Mouse (Mus musculus): ENCODE measurements around the gene Gm28048. TPM values are rescaled to one million over a fixed set of nuclear protein-coding genes. Genes with fewer than 3 reads are reported as not detected.

The Gm28048 gene
- polyA plus RNA-seq, 1 experiment from 2014 or later, result 6.9 TPM

DNA sequence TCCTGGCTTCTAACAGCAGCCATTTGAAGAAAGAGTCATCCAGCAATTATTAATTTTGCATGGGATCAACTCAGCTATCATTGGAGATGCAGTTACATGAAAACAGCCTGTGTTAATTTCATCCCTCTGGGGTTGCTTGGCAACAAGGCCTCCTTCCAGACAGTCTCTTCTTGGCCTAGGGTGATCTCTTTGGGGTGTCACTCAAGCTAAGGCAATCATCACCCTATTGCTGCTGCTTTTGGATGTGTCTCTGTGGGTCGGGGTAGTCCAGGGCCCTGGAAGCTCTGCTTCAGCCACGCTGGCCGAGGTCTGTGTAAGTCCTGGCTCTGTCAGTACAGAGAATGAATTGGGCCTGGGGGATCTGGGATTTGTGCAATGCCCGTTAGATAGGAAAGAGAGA lies 106.6 kb downstream of the Gm28048 start:
- 82% methylated on average over 4 of the region's 4 CpGs for whole genome bisulfite sequencing
- H3K27ac ChIP-seq (replicated peaks; ENCODE audit: low read depth, low read length), result no peak overlapping the region
- 0 out of 2 replicates have a peak, but pooled peaks cover 4% of the 10 kb centered on the region for H3K4me1 ChIP-seq (ENCODE audit: control insufficient read depth, insufficient read depth, low read length)
- H3K4me3 ChIP-seq (ENCODE audit: low read depth, low read length), result no peak overlapping the region
- H3K36me3 ChIP-seq (ENCODE audit: control insufficient read depth, insufficient read depth, low read length), result no peaks in the 10 kb centered on the region
- no peak overlapping the region for H3K4me2 ChIP-seq (ENCODE audit: low read depth, severe bottlenecking)
- H3K9me3 ChIP-seq (ENCODE audit: control insufficient read depth, low read length), result no peaks in the 10 kb centered on the region
- ATAC-seq (ENCODE audit: insufficient number of reproducible peaks, low FRiP score, low TSS enrichment, low read depth) (no peak), DNase-seq (ENCODE audit: low spot score) (no peak)
- H3K9ac ChIP-seq (ENCODE audit: low read length), result no peak overlapping the region
- no peaks in the 10 kb centered on the region for H3K27me3 ChIP-seq (ENCODE audit: control insufficient read depth, insufficient read depth, low read length)

DNA sequence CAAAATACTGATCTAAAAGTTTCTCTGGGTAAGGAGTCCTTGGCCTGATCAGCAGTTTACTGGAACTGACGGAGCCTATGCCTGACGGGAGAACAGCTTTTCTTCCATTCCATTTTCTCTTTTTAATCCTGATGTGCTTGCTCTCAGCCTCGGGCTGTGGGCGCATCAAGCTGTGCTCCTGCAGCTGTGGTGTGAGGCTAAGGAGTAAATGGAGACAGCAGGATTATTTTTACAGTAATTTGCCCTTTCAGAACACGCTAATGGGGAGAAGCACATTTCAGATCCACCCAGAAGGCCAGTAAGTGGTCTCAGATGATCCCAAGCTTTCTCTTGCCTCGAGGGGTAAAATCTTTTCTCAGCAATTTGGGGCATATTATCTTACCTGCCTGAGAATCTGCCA lies 107.1 kb downstream of the Gm28048 start:
- H3K27me3 ChIP-seq (ENCODE audit: control insufficient read depth, insufficient read depth, low read length), result no peaks in the 10 kb centered on the region
- no peak overlapping the region for H3K9ac ChIP-seq (ENCODE audit: low read length)
- ATAC-seq (ENCODE audit: insufficient number of reproducible peaks, low FRiP score, low TSS enrichment, low read depth) (no peak), DNase-seq (ENCODE audit: low spot score) (no peak)
- H3K4me3 ChIP-seq (ENCODE audit: low read depth, low read length), result no peak overlapping the region
- no peak overlapping the region for H3K27ac ChIP-seq (replicated peaks; ENCODE audit: low read depth, low read length)
- 77% methylated on average over 6 of the region's 6 CpGs for WGBS
- no peak overlapping the region for H3K4me2 ChIP-seq (ENCODE audit: low read depth, severe bottlenecking)
- H3K4me1 ChIP-seq (ENCODE audit: control insufficient read depth, insufficient read depth, low read length), result 0 out of 2 replicates have a peak, but pooled peaks cover 4% of the 10 kb centered on the region
- H3K9me3 ChIP-seq (ENCODE audit: control insufficient read depth, low read length), result no peaks in the 10 kb centered on the region
- H3K36me3 ChIP-seq (ENCODE audit: control insufficient read depth, insufficient read depth, low read length), result no peaks in the 10 kb centered on the region

DNA sequence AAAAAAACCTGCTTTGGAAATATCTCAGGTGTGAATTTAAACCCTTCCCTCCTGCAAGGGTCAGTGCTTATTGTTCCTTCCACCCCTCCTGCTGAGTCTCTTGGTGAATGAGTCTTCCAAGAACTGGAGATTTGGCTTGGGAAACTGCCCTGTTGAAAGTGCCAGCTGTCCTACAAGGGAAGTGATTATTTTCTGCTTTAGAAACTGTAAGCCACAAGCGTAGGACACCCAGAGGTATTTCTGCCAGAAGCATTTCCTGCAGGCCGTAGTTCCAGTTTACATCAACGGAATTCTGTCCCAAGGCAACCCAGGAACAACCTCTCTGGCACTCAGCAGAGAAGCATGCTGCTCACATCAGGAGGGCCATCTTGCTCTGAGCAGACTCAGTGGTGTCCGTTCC lies 108.5 kb downstream of the Gm28048 start:
- H3K27me3 ChIP-seq (ENCODE audit: control insufficient read depth, insufficient read depth, low read length), result no peaks in the 10 kb centered on the region
- H3K4me1 ChIP-seq (ENCODE audit: control insufficient read depth, insufficient read depth, low read length), result 0 out of 2 replicates have a peak, but pooled peaks cover 4% of the 10 kb centered on the region
- no peak for DNase-seq (ENCODE audit: low spot score)
- no peaks in the 10 kb centered on the region for H3K36me3 ChIP-seq (ENCODE audit: control insufficient read depth, insufficient read depth, low read length)
- H3K27ac ChIP-seq (replicated peaks; ENCODE audit: low read depth, low read length), result no peak overlapping the region
- H3K9me3 ChIP-seq (ENCODE audit: control insufficient read depth, low read length), result no peaks in the 10 kb centered on the region
- no peak overlapping the region for H3K9ac ChIP-seq (ENCODE audit: low read length)
- H3K4me3 ChIP-seq (ENCODE audit: low read depth, low read length), result no peak overlapping the region
- ATAC-seq (ENCODE audit: insufficient number of reproducible peaks, low FRiP score, low TSS enrichment, low read depth), result no peak
- H3K4me2 ChIP-seq (ENCODE audit: low read depth, severe bottlenecking), result no peak overlapping the region
- WGBS, result 70% methylated on average over 4 of the region's 4 CpGs

GRCm38 (mm10) chr11:22872307-22872680 lies 109.6 kb downstream of the Gm28048 start:
- H3K4me2 ChIP-seq (ENCODE audit: low read depth, severe bottlenecking), result no peak overlapping the region
- H3K27ac ChIP-seq (replicated peaks; ENCODE audit: low read depth, low read length), result no peak overlapping the region
- 53% methylated on average over 4 of the region's 4 CpGs for WGBS
- ATAC-seq (ENCODE audit: insufficient number of reproducible peaks, low FRiP score, low TSS enrichment, low read depth) (no peak), DNase-seq (ENCODE audit: low spot score) (no peak)
- no peaks in the 10 kb centered on the region for H3K9me3 ChIP-seq (ENCODE audit: control insufficient read depth, low read length)
- H3K4me3 ChIP-seq (ENCODE audit: low read depth, low read length), result no peak overlapping the region
- H3K9ac ChIP-seq (ENCODE audit: low read length), result no peak overlapping the region
- H3K4me1 ChIP-seq (ENCODE audit: control insufficient read depth, insufficient read depth, low read length), result 0 out of 2 replicates have a peak, but pooled peaks cover 4% of the 10 kb centered on the region
- no peaks in the 10 kb centered on the region for H3K27me3 ChIP-seq (ENCODE audit: control insufficient read depth, insufficient read depth, low read length)
- no peaks in the 10 kb centered on the region for H3K36me3 ChIP-seq (ENCODE audit: control insufficient read depth, insufficient read depth, low read length)

DNA sequence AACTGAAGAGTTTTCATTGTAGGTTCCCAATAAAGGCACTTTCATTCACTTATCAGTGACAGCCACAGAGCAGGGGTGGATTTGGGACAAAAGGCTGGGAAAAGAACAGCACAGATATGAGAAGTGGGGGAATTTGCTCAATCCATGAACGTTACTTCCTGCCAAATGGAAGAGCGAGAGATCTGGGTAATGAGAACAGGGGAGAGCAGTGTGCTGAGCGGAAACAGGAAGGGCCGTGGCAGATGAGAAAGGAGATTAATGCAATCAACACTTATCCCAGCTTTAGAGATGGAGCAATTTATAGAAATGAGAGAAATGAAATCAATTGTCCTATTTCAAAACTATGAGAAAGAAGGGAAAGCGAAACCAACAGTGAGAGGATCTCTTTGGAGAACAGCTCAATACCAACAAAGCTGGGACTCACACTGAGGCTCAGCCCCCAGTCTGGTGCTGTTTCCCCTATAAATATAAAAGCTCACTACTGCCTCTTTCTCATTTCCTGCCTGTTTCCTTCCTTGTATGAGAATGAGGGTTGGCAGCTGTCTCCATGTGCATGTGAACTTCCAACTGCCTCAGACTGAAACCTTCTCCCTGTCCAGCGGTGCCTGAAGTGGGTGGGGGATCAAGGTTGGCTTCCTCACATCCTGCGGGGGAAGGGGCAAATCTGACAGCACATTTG lies 110.1 kb downstream of the Gm28048 start:
- H3K4me2 ChIP-seq (ENCODE audit: low read depth, severe bottlenecking), result no peak overlapping the region
- H3K4me3 ChIP-seq (ENCODE audit: low read depth, low read length), result no peak overlapping the region
- DNase-seq (ENCODE audit: low spot score) (no peak), ATAC-seq (ENCODE audit: insufficient number of reproducible peaks, low FRiP score, low TSS enrichment, low read depth) (no peak)
- no peaks in the 10 kb centered on the region for H3K9me3 ChIP-seq (ENCODE audit: control insufficient read depth, low read length)
- H3K36me3 ChIP-seq (ENCODE audit: control insufficient read depth, insufficient read depth, low read length), result no peaks in the 10 kb centered on the region
- 0 out of 2 replicates have a peak, but pooled peaks cover 4% of the 10 kb centered on the region for H3K4me1 ChIP-seq (ENCODE audit: control insufficient read depth, insufficient read depth, low read length)
- H3K27ac ChIP-seq (replicated peaks; ENCODE audit: low read depth, low read length), result no peak overlapping the region
- H3K9ac ChIP-seq (ENCODE audit: low read length), result no peak overlapping the region
- no peaks in the 10 kb centered on the region for H3K27me3 ChIP-seq (ENCODE audit: control insufficient read depth, insufficient read depth, low read length)
- 66% methylated on average over 7 of the region's 7 CpGs for WGBS

DNA sequence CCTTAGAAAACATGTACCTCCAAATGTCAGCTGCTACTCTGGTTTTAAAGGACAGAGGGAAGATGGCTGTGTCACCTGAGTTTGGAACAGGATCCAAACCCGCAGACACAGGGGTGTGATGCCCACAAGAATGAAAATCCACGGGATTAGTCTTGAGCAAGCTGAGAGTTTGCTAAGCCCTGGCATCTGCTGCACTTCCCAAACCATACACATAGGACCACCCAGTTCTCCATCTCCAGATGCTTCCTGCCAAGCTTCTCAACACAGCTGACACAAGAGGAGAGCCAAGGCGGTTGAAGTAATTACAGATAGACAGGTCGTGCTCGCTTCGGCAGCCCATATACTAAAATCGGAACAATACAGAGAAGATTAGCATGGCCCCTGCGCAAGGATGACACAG lies 113.3 kb downstream of the Gm28048 start:
- no peak overlapping the region for H3K4me2 ChIP-seq (ENCODE audit: low read depth, severe bottlenecking)
- no peak overlapping the region for H3K4me3 ChIP-seq (ENCODE audit: low read depth, low read length)
- ATAC-seq (ENCODE audit: insufficient number of reproducible peaks, low FRiP score, low TSS enrichment, low read depth) (no peak), DNase-seq (ENCODE audit: low spot score) (no peak)
- 0 out of 2 replicates have a peak, but pooled peaks cover 4% of the 10 kb centered on the region for H3K4me1 ChIP-seq (ENCODE audit: control insufficient read depth, insufficient read depth, low read length)
- no peak overlapping the region for H3K9ac ChIP-seq (ENCODE audit: low read length)
- WGBS, result 89% methylated on average over 8 of the region's 8 CpGs
- H3K36me3 ChIP-seq (ENCODE audit: control insufficient read depth, insufficient read depth, low read length), result no peaks in the 10 kb centered on the region
- H3K27me3 ChIP-seq (ENCODE audit: control insufficient read depth, insufficient read depth, low read length), result no peaks in the 10 kb centered on the region
- H3K9me3 ChIP-seq (ENCODE audit: control insufficient read depth, low read length), result no peaks in the 10 kb centered on the region
- no peak overlapping the region for H3K27ac ChIP-seq (replicated peaks; ENCODE audit: low read depth, low read length)

DNA sequence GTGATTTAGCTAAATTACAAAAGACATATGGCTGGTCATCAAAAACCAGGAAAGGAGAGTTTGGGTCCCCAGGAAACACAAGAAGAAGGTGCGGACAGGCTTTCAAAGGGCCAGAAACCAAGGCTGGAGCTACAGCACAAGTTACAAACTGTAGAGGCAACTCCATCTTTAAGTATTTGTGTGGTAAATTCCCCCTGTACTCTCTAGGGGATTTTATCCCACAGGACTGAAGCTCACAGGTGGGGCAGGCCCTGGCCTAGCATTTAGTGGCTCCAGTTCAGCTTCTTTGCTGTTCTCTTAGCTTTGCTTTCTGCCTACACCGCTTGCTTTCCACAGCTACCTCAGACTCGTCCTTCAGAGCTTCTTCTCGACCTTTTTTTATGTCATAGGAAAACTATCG lies 114.2 kb downstream of the Gm28048 start:
- WGBS, result 84% methylated on average over 5 of the region's 5 CpGs

GRCm38 (mm10) chr11:22865635-22866246 lies 116.1 kb downstream of the Gm28048 start:
- Histone ChIP-seq H3K4me1 (ENCODE audit: control insufficient read depth, insufficient read depth, low read length) (no peaks in the 10 kb centered on the region), H3K9me3 (ENCODE audit: control insufficient read depth, low read length) (no peaks in the 10 kb centered on the region), H3K9ac (ENCODE audit: low read length) (no peak overlapping the region), H3K27me3 (ENCODE audit: control insufficient read depth, insufficient read depth, low read length) (no peaks in the 10 kb centered on the region), H3K4me2 (ENCODE audit: low read depth, severe bottlenecking) (no peak overlapping the region), H3K36me3 (ENCODE audit: control insufficient read depth, insufficient read depth, low read length) (no peaks in the 10 kb centered on the region), H3K27ac (replicated peaks; ENCODE audit: low read depth, low read length) (no peak overlapping the region), H3K4me3 (ENCODE audit: low read depth, low read length) (no peak overlapping the region)
- ATAC-seq (ENCODE audit: insufficient number of reproducible peaks, low FRiP score, low TSS enrichment, low read depth) (no peak), DNase-seq (ENCODE audit: low spot score) (no peak)
- WGBS, result 90% methylated on average over 7 of the region's 7 CpGs

More for the DNA sequence above, 114.2 kb downstream of the Gm28048 start:
- ATAC-seq (ENCODE audit: insufficient number of reproducible peaks, low FRiP score, low TSS enrichment, low read depth) (no peak), DNase-seq (ENCODE audit: low spot score) (no peak)
- Histone ChIP-seq H3K4me1 (ENCODE audit: control insufficient read depth, insufficient read depth, low read length) (0 out of 2 replicates have a peak, but pooled peaks cover 4% of the 10 kb centered on the region), H3K4me2 (ENCODE audit: low read depth, severe bottlenecking) (no peak overlapping the region), H3K9me3 (ENCODE audit: control insufficient read depth, low read length) (no peaks in the 10 kb centered on the region), H3K27ac (replicated peaks; ENCODE audit: low read depth, low read length) (no peak overlapping the region), H3K9ac (ENCODE audit: low read length) (no peak overlapping the region), H3K4me3 (ENCODE audit: low read depth, low read length) (no peak overlapping the region), H3K36me3 (ENCODE audit: control insufficient read depth, insufficient read depth, low read length) (no peaks in the 10 kb centered on the region), H3K27me3 (ENCODE audit: control insufficient read depth, insufficient read depth, low read length) (no peaks in the 10 kb centered on the region)

Measured in limb, embryonic 11.5 days (tissue).